Mouse (Mus musculus): ENCODE measurements at regions not wholly inside any gene's neighbourhood (a gene's known extent, or its start where the extent isn't known, plus 50 kb on each side); places are given as distances from the start of the nearest gene placed in this dataset.

GRCm38 (mm10) chr5:47115882-47116281 is 867.1 kb upstream of the Slit2 start:
- no peak for DNase-seq

GRCm38 (mm10) chr5:47095703-47096102 is 887.2 kb upstream of the Slit2 start:
- no peak for DNase-seq

GRCm38 (mm10) chr5:47052942-47053341 is 930.0 kb upstream of the Slit2 start:
- no peak for DNase-seq

GRCm38 (mm10) chr5:47036752-47037151 is 946.2 kb upstream of the Slit2 start:
- DNase-seq, result no peak

GRCm38 (mm10) chr5:47034021-47034420 is 948.9 kb upstream of the Slit2 start:
- no peak for DNase-seq

GRCm38 (mm10) chr5:47014351-47014750 is 968.6 kb upstream of the Slit2 start:
- DNase-seq, result peak; percentile 13 to 80

GRCm38 (mm10) chr5:46992557-46992956 is 990.4 kb upstream of the Slit2 start:
- no peak for DNase-seq

GRCm38 (mm10) chr5:46986519-46986918 is 996.4 kb upstream of the Slit2 start:
- no peak for DNase-seq

GRCm38 (mm10) chr5:46980326-46980725 is 1002.6 kb upstream of the Slit2 start:
- no peak for DNase-seq

- no peak for DNase-seq
These were observed 1014.0 kb upstream of the Slit2 start for GRCm38 (mm10) chr5:46968870-46969436.

GRCm38 (mm10) chr5:46960749-46961148 is 1022.2 kb upstream of the Slit2 start:
- peak in 1 of 2 experiments; percentile 16 for DNase-seq

- no peak for DNase-seq
These were observed 1056.6 kb upstream of the Slit2 start for GRCm38 (mm10) chr5:46926324-46926723.

GRCm38 (mm10) chr5:46901909-46902308 is 1044.5 kb upstream of the Lcorl start:
- DNase-seq, result peak in 1 of 2 experiments; percentile 17

- DNase-seq, result no peak
These were observed 1036.6 kb upstream of the Lcorl start for GRCm38 (mm10) chr5:46894037-46894436.

GRCm38 (mm10) chr5:46883956-46884355 is 1026.5 kb upstream of the Lcorl start:
- no peak for DNase-seq

GRCm38 (mm10) chr5:46856837-46857236 is 999.4 kb upstream of the Lcorl start:
- no peak for DNase-seq

- DNase-seq, result no peak
These were observed 987.8 kb upstream of the Lcorl start for GRCm38 (mm10) chr5:46845175-46845574.

GRCm38 (mm10) chr5:46836810-46837209 is 979.4 kb upstream of the Lcorl start:
- no peak for DNase-seq

GRCm38 (mm10) chr5:46830797-46831618 is 973.6 kb upstream of the Lcorl start:
- no peak for DNase-seq

GRCm38 (mm10) chr5:46830114-46830513 is 972.7 kb upstream of the Lcorl start:
- no peak for DNase-seq

- no peak for DNase-seq
These were observed 969.0 kb upstream of the Lcorl start for GRCm38 (mm10) chr5:46826381-46826780.

GRCm38 (mm10) chr5:46824934-46825333 is 967.5 kb upstream of the Lcorl start:
- DNase-seq, result no peak

- no peak for DNase-seq
These were observed 937.7 kb upstream of the Lcorl start for GRCm38 (mm10) chr5:46795102-46795501.

- no peak for DNase-seq
These were observed 936.8 kb upstream of the Lcorl start for GRCm38 (mm10) chr5:46794028-46794705.

Data from kidney, postnatal 36 days (tissue).